Mouse (Mus musculus) kidney, postnatal 0 days (tissue): ENCODE results near the gene Sympk. TPM values are rescaled to one million over a fixed set of nuclear protein-coding genes. Genes with fewer than 3 reads are reported as not detected.
A peak's percentile ranks its signal among the peaks of the same experiment; 100 is the strongest.

Experiments used
- ATAC-seq: fragments of 200-750 bp; cut with Nextera tagmentation; replicated peaks from 2 replicates; pipeline ENCODE4 v1.8.0; 2017; ENCODE audit warnings: low read depth, moderate number of reproducible peaks, moderate TSS enrichment, moderate library complexity; ENCODE audit not compliant: low FRiP score
- DNase-seq: peaks from one replicate; pipeline ENCODE4 v3.0.0-alpha.2; 2016; ENCODE audit warnings: low spot score
- H3K27ac ChIP-seq: fragments of 300-500 bp; sonication (generic); 2 replicates; pipeline ENCODE4 v1.5.1; 2014; ENCODE audit warnings: mild to moderate bottlenecking
- H3K27me3 ChIP-seq: fragments of 300-500 bp; sonication (generic); 2 replicates; pipeline ENCODE4 v1.6.1; 2014; ENCODE audit warnings: low read length, mixed read lengths; ENCODE audit not compliant: insufficient read depth
- H3K36me3 ChIP-seq: fragments of 300-500 bp; sonication (generic); 2 replicates; pipeline ENCODE4 v1.6.1; 2014; ENCODE audit warnings: low read length, mixed read lengths; ENCODE audit not compliant: insufficient read depth
- H3K4me1 ChIP-seq: fragments of 300-500 bp; sonication (generic); replicated peaks from 2 replicates; pipeline ENCODE4 v1.6.1; 2014; ENCODE audit warnings: antibody characterized with exemption, low read length, mixed read lengths; ENCODE audit not compliant: insufficient read depth
- H3K4me2 ChIP-seq: fragments of 300-500 bp; sonication (generic); 2 replicates; pipeline ENCODE4 v1.6.1; 2014; ENCODE audit warnings: mild to moderate bottlenecking, low read length, moderate library complexity, mixed read lengths
- H3K4me3 ChIP-seq: fragments of 300-500 bp; sonication (generic); replicated peaks from 2 replicates; pipeline ENCODE4 v1.5.1; 2014; ENCODE audit warnings: low read depth, low read length
- H3K9ac ChIP-seq: fragments of 300-500 bp; sonication (generic); 2 replicates; pipeline ENCODE4 v1.6.1; 2014; ENCODE audit warnings: low read depth, low read length
- H3K9me3 ChIP-seq: fragments of 300-500 bp; sonication (generic); replicated peaks from 2 replicates; pipeline ENCODE4 v1.6.1; 2016; ENCODE audit warnings: low read length, inconsistent platforms, mixed read lengths
- CTCF ChIP-seq: IDR thresholded peaks from 2 replicates; pipeline ENCODE4 v1.5.1; 2016; ENCODE audit warnings: antibody characterized with exemption, low read depth, mild to moderate bottlenecking, moderate library complexity
- WGBS: fragments of 180-500 bp; shearing (Covaris S2); extraction: QIAGEN DNeasy Blood & Tissue Kit; methylation state at CpG from one replicate; pipeline ENCODE4 v1.1.7; 2014; 5-methylcytosine and 5-hydroxymethylcytosine counted together
- polyA plus RNA-seq: library from polyadenylated mRNA; unstranded; fragments of >200 nt; fragmentation: Nextera tagmentation; extraction: Ambion mirVana; gene quantifications from 2 replicates; pipeline ENCODE4 v1.2.1, GENCODE M21; 2015

Gene Sympk
- polyA plus RNA-seq, 1 experiment from 2014 or later = 16.6 TPM

DNA sequence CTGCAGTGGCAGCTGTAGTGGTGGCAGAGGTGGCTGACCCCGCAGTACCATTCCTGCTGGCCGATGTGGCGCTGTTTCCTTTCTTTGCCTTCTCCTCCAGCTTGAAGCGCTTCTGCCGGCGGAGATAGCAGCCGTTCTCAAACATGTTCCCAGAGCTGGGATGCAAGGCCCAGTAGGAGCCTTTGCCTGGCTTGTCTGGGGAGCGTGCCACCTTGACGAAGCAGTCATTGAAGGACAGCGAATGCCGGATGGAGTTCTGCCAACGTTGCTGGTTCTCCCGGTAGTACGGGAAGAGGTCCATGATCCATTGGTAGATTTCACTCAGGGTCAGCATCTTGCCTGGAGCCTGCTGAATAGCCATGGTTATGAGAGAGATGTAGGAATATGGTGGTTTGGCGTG, 9.7 kb upstream of the Sympk start:
- Histone ChIP-seq H3K4me3 (no peak overlapping the region), H3K27ac (no peak overlapping the region), H3K9ac (no peak overlapping the region), H3K27me3 (no peaks in the 10 kb centered on the region), H3K4me2 (no peak overlapping the region), H3K4me1 (no peaks in the 10 kb centered on the region; the same call in none of the 2 replicates), H3K36me3 (no peaks in the 10 kb centered on the region), H3K9me3 (no peaks in the 10 kb centered on the region)
- WGBS = 62% methylated on average over 15 of the region's 15 CpGs
- TF ChIP-seq CTCF = peak; percentile 26; the same call in 1 of the 2 replicates
- ATAC-seq (no peak), DNase-seq (no peak)

DNA sequence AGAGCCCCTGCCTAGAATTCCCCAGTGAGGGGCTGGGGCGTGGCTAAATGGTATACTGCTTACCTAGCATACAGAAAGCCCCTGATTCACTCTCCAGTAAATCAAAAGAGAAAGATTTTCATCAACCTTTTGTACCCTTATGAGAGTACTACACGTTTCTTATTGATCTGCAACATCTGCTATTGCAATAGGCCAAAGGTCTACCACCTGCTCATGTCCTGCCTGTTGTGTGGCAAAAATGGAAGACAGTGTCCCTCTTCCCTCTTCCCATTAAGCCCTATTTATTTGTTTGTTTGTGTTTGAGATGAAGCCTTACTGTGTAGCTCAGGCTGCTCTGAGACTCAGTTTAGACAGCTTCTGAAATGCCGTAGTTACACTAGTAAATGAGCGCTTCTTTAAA, 8.1 kb upstream of the Sympk start:
- Histone ChIP-seq H3K4me1 (no peaks in the 10 kb centered on the region; the same call in none of the 2 replicates), H3K4me2 (no peak overlapping the region), H3K27ac (no peak overlapping the region), H3K36me3 (no peaks in the 10 kb centered on the region), H3K9ac (no peak overlapping the region), H3K27me3 (no peaks in the 10 kb centered on the region), H3K9me3 (no peaks in the 10 kb centered on the region), H3K4me3 (no peak overlapping the region)
- DNase-seq = no peak
- TF ChIP-seq CTCF = no peak
- no peak for ATAC-seq
- WGBS = 81% methylated on average over 4 of the region's 4 CpGs

DNA sequence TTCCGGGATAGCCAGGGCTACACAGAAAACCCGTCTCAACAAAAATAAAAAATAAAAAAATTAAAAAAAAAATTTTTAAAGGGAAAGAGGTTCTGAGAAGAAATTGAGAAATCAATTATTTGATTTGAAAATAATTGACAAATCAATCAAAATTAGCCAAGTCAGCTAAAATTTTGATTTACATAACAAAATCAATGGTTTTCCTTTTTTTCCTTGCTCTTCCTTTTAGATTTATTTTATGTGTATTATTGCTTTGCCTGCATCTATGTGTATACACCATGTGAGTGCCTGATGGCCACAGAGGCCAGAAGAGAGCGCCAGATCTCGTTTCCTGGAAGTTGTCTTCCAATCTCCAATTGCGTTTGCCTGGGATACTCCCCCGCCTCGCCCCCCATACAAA, 6.3 kb upstream of the Sympk start:
- Histone ChIP-seq H3K9me3 (no peaks in the 10 kb centered on the region), H3K27me3 (peaks cover 8% of the 10 kb centered on the region), H3K4me2 (no peak overlapping the region), H3K36me3 (no peaks in the 10 kb centered on the region), H3K27ac (no peak overlapping the region), H3K4me3 (no peak overlapping the region), H3K9ac (no peak overlapping the region), H3K4me1 (no peaks in the 10 kb centered on the region; the same call in 1 of the 2 replicates)
- DNase-seq (no peak), ATAC-seq (no peak)
- no peak for TF ChIP-seq CTCF
- 85% methylated on average over 7 of the region's 7 CpGs for WGBS

DNA sequence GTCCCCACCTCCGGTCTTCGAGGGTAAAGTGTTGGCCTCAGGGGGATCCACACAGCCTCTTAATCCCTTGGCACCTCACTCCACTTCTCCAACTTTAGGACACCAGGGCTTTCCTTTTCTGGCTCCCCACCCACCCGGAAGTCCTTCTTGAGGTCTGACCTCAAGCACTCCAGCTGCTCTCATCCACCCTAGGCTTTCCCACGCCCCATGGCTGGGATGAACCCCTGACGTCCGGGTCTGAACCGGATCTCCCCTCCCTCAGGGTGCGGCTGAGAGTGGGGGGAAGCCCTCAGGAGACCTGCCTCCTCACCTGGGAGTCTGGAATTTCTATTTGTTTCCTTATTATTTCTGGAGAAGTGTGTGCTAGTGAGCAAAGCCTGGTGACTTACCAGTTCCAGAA, 3.1 kb upstream of the Sympk start:
- H3K9me3 ChIP-seq = no peaks in the 10 kb centered on the region
- WGBS = 18% methylated on average over 8 of the region's 8 CpGs
- H3K4me2 ChIP-seq = no peak overlapping the region
- no peaks in the 10 kb centered on the region for H3K36me3 ChIP-seq
- 0 out of 2 replicates have a peak, but pooled peaks cover 9% of the 10 kb centered on the region for H3K4me1 ChIP-seq
- no peak overlapping the region for H3K9ac ChIP-seq
- peaks cover 15% of the 10 kb centered on the region for H3K27me3 ChIP-seq
- ATAC-seq (no peak), DNase-seq (no peak)
- no peak for TF ChIP-seq CTCF
- no peak overlapping the region for H3K27ac ChIP-seq
- no peak overlapping the region for H3K4me3 ChIP-seq

DNA sequence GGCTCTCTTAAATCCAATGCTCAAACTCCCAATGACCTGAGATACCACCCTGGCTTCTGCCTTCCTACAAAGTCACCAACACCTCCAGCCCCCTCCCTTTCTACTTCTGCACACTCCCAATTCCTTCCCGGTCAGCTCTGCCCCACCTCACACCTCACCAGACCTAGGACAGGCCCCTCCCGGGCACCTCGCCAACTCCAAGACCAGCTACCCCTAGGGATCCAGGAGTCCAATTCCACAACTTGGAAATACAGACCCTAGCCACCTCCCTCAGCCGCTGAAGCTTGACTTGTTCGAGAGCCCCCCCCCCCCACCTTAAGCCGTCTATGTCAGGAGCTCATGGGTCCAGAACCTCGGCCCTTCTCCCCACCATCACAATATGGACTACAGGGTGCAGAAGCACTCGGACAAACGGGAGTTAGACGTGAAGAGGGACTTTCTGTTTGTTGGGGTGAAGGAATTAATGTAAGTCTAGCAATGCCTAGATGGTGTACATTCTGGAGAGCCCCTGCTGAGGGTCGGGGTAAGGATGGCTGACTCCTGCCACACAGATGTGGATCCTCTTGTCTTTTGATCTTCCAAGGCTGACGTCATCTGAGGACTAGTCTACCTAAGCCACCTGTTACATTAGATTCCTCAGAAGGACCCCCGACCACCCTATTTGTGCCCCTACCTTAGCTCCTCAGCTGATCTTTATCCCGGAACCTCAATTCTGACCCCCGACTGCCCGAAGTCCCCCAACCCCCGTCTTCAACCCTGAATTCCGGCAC, 1.8 kb upstream of the Sympk start:
- DNase-seq (no peak), ATAC-seq (no peak)
- Histone ChIP-seq H3K4me3 (no peak overlapping the region), H3K9me3 (no peaks in the 10 kb centered on the region), H3K27ac (no peak overlapping the region), H3K36me3 (no peaks in the 10 kb centered on the region), H3K9ac (no peak overlapping the region), H3K4me1 (0 out of 2 replicates have a peak, but pooled peaks cover 9% of the 10 kb centered on the region), H3K4me2 (no peak overlapping the region), H3K27me3 (peaks cover 15% of the 10 kb centered on the region)
- 48% methylated on average over 18 of the region's 18 CpGs for WGBS
- no peak for TF ChIP-seq CTCF

DNA sequence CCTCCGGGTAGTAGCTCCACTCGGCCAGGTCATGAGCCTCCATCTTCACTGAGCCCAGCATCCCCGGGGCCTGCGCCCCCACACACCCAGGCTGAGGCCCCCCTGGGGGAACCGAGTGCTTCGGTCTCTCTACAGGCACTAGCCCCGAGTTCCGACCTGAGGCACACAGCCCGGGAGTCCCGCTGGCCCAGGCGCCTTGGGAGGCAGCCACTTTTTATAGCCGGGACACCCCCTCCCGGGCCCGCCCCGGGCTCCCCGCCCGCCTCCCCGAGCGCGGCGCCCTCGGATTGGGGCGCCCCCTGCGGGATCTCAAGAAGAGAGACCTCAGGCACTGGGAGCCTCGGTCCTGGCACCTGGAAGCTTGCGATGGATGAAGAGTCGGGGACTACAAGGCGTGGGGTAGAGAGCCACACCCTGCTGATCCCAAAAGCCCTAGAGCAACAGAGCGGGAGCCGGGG, 791 bp upstream of the Sympk start, which contains the start of gene Foxa3:
TSS of gene Foxa3 (minus strand) at position 182 of the 458 bp plus-strand sequence.
- H3K27ac ChIP-seq = peak within 1 kb of the TSS; percentile 38; the same call in 1 of the 2 replicates
- H3K9me3 ChIP-seq = no peaks in the 10 kb centered on the region
- DNase-seq (no peak), ATAC-seq (0 out of 2 replicates have a peak, but pooled peaks have one; percentile 8)
- H3K4me2 ChIP-seq = peak within 1 kb of the TSS; percentile 74
- H3K4me1 ChIP-seq = 0 out of 2 replicates have a peak, but pooled peaks cover 9% of the 10 kb centered on the region
- peak within 1 kb of the TSS; percentile 88 for H3K9ac ChIP-seq
- TF ChIP-seq CTCF = peak; percentile 55
- 2% methylated on average over 30 of the region's 30 CpGs for WGBS
- peak within 1 kb of the TSS; percentile 90 for H3K4me3 ChIP-seq
- H3K27me3 ChIP-seq = peaks cover 15% of the 10 kb centered on the region
- no peaks in the 10 kb centered on the region for H3K36me3 ChIP-seq
